Mouse (Mus musculus): ENCODE measurements around the gene Ndfip2.

Ndfip2 gene

DNA sequence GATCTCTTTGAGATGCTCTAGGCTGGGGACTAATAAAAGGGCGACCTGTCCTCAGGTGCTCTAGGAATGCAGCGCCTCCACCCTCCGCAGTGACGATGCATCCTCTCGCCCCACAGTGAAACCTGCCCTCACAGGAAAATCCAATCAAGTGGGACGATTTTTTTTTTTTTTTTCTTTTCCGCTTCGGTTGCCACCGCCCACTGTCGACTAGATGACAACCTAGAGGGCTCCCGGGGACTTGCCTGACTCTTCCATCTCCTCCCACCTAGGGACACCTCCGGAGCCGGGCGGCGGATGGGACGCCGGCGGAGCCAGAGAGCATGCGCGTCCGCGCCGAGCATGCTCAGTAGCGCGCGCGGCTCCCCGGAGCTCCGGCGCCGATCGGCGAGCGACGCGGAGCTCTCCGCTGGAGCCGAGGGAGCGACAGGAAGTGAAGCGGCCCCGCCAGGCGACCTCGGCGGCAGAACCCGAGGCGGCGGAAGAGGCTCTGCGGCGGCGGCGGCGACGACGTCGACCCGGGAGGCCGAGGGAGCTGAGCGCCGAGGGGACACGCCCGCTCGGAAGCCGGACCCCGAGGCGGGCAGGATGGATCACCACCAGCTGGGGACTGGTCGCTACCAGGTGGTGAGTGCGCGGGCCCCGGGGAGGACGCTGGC lies at the start of gene Ndfip2:
Ndfip2 (plus strand) TSS at position 195 of the 656 bp plus-strand sequence.
- peak; percentile 78 for DNase-seq (ENCODE audit: low read depth, low spot score)

GRCm38 (mm10) chr14:105219525-105220376 lies 38.6 kb upstream of the Ndfip2 start:
- DNase-seq (ENCODE audit: low read depth, low spot score), result no peak

- no peak for DNase-seq (ENCODE audit: low read depth, low spot score)
Observed at GRCm38 (mm10) chr14:105222240-105222639, 36.1 kb upstream of the Ndfip2 start.

GRCm38 (mm10) chr14:105225790-105226189 lies 32.6 kb upstream of the Ndfip2 start:
- no peak for DNase-seq (ENCODE audit: low read depth, low spot score)

DNA sequence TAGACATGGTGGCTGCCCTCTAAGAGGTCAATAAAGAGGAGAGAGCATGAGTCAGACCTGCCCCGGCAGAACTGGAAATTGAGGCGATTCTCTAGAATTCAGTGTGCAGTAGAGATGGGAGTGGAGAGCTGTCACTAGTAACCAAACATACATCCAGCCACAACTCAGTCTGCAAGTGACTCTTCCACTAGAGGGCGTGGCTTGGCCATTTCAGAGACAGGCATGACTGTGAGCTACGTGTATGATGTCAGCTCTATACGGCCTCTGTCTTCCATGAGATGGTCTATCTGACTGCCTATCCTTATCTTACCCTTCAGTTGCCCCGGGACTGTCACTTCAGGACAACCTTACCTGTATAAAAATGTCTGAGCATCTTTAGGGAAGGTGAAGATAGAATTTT lies 26.0 kb upstream of the Ndfip2 start:
- DNase-seq (ENCODE audit: low read depth, low spot score), result peak; percentile 22

DNA sequence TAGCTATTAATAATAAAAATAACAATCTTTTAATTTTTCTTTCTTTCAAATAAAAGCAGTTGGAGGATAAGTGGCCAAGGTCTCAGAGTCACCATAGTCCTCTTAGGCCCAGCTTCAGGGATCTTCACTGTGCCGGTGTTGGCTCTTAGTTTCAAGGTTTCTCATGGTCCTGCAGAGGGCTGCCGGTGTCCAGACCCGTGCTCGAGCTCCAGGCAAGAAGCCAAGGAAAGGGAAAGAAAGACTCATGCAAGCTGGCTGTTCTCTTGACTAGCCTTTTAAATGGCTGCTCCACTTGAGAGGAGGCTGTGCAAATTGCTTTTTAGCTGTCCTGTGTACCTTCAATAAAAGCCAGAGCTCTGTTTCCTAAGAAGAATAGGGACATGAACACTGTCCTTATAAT lies 21.8 kb upstream of the Ndfip2 start:
- DNase-seq (ENCODE audit: low read depth, low spot score), result no peak

GRCm38 (mm10) chr14:105237736-105238135 lies 20.6 kb upstream of the Ndfip2 start:
- DNase-seq (ENCODE audit: low read depth, low spot score), result no peak

DNA sequence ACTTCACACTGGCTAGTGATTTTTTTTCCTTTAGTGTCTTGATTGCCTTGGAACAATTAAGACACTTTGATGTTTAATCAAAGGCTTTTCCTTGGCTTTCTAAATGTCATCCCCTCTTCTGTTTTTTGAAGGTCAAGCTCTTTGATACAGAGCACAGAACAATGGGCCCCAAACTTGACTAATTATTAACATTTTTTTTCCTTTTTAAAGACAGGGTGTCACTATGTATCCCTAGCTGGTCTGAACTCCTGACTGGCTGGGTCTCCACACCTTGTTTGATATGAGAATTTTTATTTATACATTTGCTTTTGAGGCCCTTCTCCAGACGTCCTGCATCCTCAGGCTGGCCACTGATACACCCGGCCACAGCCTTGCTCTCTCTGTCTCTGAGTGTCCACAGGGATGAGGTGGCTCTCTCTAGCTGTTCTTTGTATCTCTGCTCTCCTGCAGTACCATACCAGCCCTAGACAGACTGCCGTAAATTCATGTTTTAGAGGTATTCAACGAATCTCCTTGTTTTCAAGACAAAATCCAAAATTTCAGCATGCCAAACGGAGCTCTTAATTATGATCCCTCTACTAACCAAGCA lies 19.8 kb upstream of the Ndfip2 start:
- no peak for DNase-seq (ENCODE audit: low read depth, low spot score)

- no peak for DNase-seq (ENCODE audit: low read depth, low spot score)
Observed at GRCm38 (mm10) chr14:105240120-105240519, 18.3 kb upstream of the Ndfip2 start.

- no peak for DNase-seq (ENCODE audit: low read depth, low spot score)
Observed at GRCm38 (mm10) chr14:105243805-105244443, 14.4 kb upstream of the Ndfip2 start.

DNA sequence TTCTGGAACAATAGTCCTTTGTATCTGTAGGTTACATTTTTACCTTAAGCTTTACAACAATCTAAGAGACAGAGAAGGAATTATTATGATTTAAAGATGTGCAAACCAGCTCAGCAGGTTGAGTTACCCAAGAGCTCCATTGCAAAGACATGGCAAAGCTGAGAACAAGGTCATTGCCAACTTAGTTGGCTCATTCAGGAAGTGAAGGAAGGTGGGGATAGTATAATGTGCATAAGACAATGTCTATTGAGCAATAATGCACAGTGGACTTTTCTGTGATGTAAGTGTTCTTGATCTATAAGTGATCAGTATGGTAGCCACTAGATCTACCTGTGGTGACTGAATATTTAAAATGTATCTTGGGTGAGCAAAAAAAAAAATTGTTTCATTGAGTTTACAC lies 7.3 kb upstream of the Ndfip2 start:
- no peak for DNase-seq (ENCODE audit: low read depth, low spot score)

DNA sequence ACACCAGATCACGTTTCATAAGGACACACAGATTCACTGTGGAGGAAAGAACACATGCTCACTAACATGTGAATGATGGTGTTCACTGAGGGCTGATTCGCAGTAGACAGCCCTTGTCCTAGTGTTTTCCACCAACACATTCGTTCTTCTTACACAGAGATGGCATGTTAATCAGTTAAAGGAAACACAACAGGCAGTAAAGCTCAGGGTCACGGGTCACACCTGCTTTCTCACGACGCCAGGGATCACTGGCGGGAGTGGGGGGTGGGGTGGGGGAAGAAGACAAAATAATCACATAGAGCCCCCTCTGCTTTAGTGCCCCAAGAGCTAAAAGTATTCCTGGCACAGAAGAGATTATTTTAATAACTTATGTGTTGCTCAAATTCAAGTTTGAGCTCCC lies 5.1 kb upstream of the Ndfip2 start:
- DNase-seq (ENCODE audit: low read depth, low spot score), result no peak

- no peak for DNase-seq (ENCODE audit: low read depth, low spot score)
Observed at GRCm38 (mm10) chr14:105254401-105254800, 4.0 kb upstream of the Ndfip2 start.

DNA sequence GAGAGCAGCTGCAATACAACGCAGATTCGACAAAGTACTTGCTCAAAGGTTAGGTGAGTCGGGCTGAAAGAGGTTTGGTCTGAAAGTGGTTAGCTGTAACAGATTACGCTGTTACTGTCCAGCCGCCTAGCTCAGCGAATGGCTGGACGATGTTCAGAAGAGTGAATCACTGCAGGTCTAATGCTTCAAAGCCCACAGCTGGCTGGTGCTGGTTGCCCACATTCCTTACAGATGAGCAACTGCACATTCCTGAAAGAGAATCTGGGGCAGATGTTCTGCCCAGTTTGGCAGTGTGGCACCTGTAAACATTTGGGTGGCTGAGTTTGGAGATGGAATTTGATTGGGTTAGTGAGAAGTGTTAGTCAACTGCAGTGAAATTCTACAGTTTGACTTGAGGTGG lies 2.8 kb upstream of the Ndfip2 start:
- DNase-seq (ENCODE audit: low read depth, low spot score), result no peak

GRCm38 (mm10) chr14:105259035-105259880 lies 885 bp downstream of the Ndfip2 start:
- peak; percentile 22 for DNase-seq (ENCODE audit: low read depth, low spot score)

DNA sequence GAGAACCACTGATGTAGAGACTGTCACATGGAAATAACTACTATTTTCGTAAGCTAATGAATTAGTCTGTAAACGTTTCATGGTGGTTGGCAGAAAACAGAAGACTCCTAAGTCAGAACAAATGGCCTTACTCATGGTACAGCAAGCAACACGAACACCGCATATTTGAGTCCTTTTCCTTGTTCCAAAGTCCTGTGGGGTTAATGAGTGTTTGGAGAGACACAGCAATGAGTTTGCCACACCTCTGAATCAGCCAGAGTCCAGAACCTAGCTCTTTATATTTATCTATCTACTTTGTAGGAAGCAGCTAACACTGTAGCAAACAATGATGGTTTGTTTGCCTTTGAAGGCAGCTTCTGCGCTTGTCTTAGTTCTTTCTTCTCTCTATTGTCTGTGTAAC lies 4.5 kb downstream of the Ndfip2 start:
- DNase-seq (ENCODE audit: low read depth, low spot score), result no peak

DNA sequence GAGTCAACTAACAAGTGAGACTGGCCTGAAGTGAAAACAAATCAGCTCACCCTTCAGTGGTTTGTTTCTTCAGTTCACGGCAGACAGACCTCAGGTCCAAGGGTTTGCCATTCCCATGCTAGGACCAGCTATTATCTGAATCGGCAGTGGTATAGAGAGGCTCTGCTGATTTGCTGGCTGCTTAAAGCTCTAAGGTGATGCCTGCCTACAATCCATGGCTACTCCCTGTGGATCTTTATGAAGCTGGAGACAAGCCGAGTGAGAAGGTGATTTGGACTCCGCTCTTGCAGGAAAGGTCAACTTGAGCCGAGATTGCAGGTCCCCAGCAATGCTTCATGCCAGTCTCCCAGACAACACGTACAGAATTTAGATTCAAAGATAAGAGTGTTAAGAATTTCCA lies 8.7 kb downstream of the Ndfip2 start:
- DNase-seq (ENCODE audit: low read depth, low spot score), result no peak

GRCm38 (mm10) chr14:105272030-105272429 lies 13.7 kb downstream of the Ndfip2 start:
- DNase-seq (ENCODE audit: low read depth, low spot score), result no peak

GRCm38 (mm10) chr14:105272539-105272938 lies 14.2 kb downstream of the Ndfip2 start:
- DNase-seq (ENCODE audit: low read depth, low spot score), result no peak

- DNase-seq (ENCODE audit: low read depth, low spot score), result no peak
Observed at GRCm38 (mm10) chr14:105275196-105275595, 16.8 kb downstream of the Ndfip2 start.

- DNase-seq (ENCODE audit: low read depth, low spot score), result no peak
Observed at GRCm38 (mm10) chr14:105277277-105277676, 18.9 kb downstream of the Ndfip2 start.

Measured in embryo, embryonic 11.5 days (tissue).